Mouse (Mus musculus): ENCODE measurements around the gene Dclk2. TPM values are rescaled to one million over a fixed set of nuclear protein-coding genes. Genes with fewer than 3 reads are reported as not detected.

Dclk2 gene
- polyA plus RNA-seq, 1 experiment = 48.4 TPM

DNA sequence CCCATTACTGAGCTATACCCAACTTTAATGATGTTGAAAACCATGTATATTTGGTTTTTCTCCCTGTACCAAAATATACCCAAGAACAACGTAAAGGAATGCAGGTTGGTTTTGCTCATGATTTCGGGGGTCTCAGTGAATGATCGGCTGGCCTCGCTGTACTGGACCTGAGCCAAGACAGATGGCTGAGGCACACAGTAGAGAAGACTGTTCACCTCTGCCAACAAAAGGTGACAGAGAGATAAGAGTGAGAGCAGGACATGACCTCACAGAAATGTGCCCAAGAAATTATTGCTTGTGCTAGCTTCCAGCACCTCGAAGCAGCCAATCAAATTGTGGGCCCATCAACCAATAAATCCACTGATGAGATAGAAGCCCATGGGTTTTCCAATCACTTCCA, 22.3 kb downstream of the Dclk2 start:
- Histone ChIP-seq H3K4me1 (ENCODE audit: control insufficient read depth, insufficient read depth, low read length) (peaks cover 4% of the 10 kb centered on the region), H3K27ac (ENCODE audit: insufficient read depth, low read length) (no peak overlapping the region), H3K4me3 (ENCODE audit: insufficient read depth, low read length) (no peak overlapping the region)
- no peak for TF ChIP-seq POLR2A (IDR thresholded peaks at IDR 0.05; ENCODE audit: extremely low read depth, insufficient read depth, low read length)

- no peak for TF ChIP-seq CTCF (IDR thresholded peaks at IDR 0.05; ENCODE audit: extremely low read depth, insufficient read depth, low read length)
- TF ChIP-seq POLR2A (IDR thresholded peaks at IDR 0.05; ENCODE audit: extremely low read depth, insufficient read depth, low read length) = no peak
- H3K4me3 ChIP-seq (ENCODE audit: insufficient read depth, low read length) = no peak overlapping the region
- H3K4me1 ChIP-seq (ENCODE audit: control insufficient read depth, insufficient read depth, low read length) = peaks cover 4% of the 10 kb centered on the region
- no peak overlapping the region for H3K27ac ChIP-seq (ENCODE audit: insufficient read depth, low read length)
Measured at GRCm38 (mm10) chr3:86897551-86897950, 23.1 kb downstream of the Dclk2 start.

GRCm38 (mm10) chr3:86897066-86897465, 23.6 kb downstream of the Dclk2 start:
- peaks cover 4% of the 10 kb centered on the region for H3K4me1 ChIP-seq (ENCODE audit: control insufficient read depth, insufficient read depth, low read length)
- no peak overlapping the region for H3K27ac ChIP-seq (ENCODE audit: insufficient read depth, low read length)
- TF ChIP-seq CTCF (IDR thresholded peaks at IDR 0.05; ENCODE audit: extremely low read depth, insufficient read depth, low read length) = no peak
- TF ChIP-seq POLR2A (IDR thresholded peaks at IDR 0.05; ENCODE audit: extremely low read depth, insufficient read depth, low read length) = no peak
- H3K4me3 ChIP-seq (ENCODE audit: insufficient read depth, low read length) = no peak overlapping the region

GRCm38 (mm10) chr3:86894491-86894890, 26.2 kb downstream of the Dclk2 start:
- TF ChIP-seq CTCF (IDR thresholded peaks at IDR 0.05; ENCODE audit: extremely low read depth, insufficient read depth, low read length) (no peak), POLR2A (IDR thresholded peaks at IDR 0.05; ENCODE audit: extremely low read depth, insufficient read depth, low read length) (no peak)
- Histone ChIP-seq H3K4me3 (ENCODE audit: insufficient read depth, low read length) (no peak overlapping the region), H3K27ac (ENCODE audit: insufficient read depth, low read length) (no peak overlapping the region), H3K4me1 (ENCODE audit: control insufficient read depth, insufficient read depth, low read length) (peaks cover 11% of the 10 kb centered on the region)

GRCm38 (mm10) chr3:86887512-86887911, 33.1 kb downstream of the Dclk2 start:
- H3K4me1 ChIP-seq (ENCODE audit: control insufficient read depth, insufficient read depth, low read length) = peaks cover 8% of the 10 kb centered on the region; the same call in 1 of the 2 replicates
- H3K27ac ChIP-seq (ENCODE audit: insufficient read depth, low read length) = no peak overlapping the region
- H3K4me3 ChIP-seq (ENCODE audit: insufficient read depth, low read length) = no peak overlapping the region
- TF ChIP-seq CTCF (IDR thresholded peaks at IDR 0.05; ENCODE audit: extremely low read depth, insufficient read depth, low read length) = no peak
- TF ChIP-seq POLR2A (IDR thresholded peaks at IDR 0.05; ENCODE audit: extremely low read depth, insufficient read depth, low read length) = no peak

GRCm38 (mm10) chr3:86885180-86885579, 35.5 kb downstream of the Dclk2 start:
- Histone ChIP-seq H3K4me3 (ENCODE audit: insufficient read depth, low read length) (no peak overlapping the region), H3K4me1 (ENCODE audit: control insufficient read depth, insufficient read depth, low read length) (peaks cover 6% of the 10 kb centered on the region; the same call in 1 of the 2 replicates), H3K27ac (ENCODE audit: insufficient read depth, low read length) (no peak overlapping the region)
- TF ChIP-seq CTCF (IDR thresholded peaks at IDR 0.05; ENCODE audit: extremely low read depth, insufficient read depth, low read length) (no peak), POLR2A (IDR thresholded peaks at IDR 0.05; ENCODE audit: extremely low read depth, insufficient read depth, low read length) (no peak)

DNA sequence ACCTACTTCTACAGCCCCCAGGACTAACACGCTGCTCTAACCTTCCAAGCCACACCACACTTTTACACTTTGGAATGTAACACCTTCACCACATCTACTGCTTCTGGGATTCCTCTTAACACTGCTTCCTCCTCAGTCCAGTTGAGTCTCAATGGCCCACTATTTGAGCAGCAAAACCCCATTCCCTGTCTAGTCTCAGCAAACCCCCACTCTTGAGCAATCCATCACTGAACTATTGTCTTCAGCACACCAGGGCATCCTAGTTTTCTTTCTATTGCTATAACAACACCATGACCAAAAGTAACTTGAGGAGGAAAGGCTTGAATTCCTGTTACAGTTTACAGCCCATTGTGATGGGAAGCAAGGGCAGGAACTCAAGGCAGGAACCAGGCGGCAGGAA, 36.2 kb downstream of the Dclk2 start:
- Histone ChIP-seq H3K4me3 (ENCODE audit: insufficient read depth, low read length) (no peak overlapping the region), H3K4me1 (ENCODE audit: control insufficient read depth, insufficient read depth, low read length) (0 out of 2 replicates have a peak, but pooled peaks cover 2% of the 10 kb centered on the region), H3K27ac (ENCODE audit: insufficient read depth, low read length) (no peak overlapping the region)
- TF ChIP-seq POLR2A (IDR thresholded peaks at IDR 0.05; ENCODE audit: extremely low read depth, insufficient read depth, low read length) (no peak), CTCF (IDR thresholded peaks at IDR 0.05; ENCODE audit: extremely low read depth, insufficient read depth, low read length) (no peak)

DNA sequence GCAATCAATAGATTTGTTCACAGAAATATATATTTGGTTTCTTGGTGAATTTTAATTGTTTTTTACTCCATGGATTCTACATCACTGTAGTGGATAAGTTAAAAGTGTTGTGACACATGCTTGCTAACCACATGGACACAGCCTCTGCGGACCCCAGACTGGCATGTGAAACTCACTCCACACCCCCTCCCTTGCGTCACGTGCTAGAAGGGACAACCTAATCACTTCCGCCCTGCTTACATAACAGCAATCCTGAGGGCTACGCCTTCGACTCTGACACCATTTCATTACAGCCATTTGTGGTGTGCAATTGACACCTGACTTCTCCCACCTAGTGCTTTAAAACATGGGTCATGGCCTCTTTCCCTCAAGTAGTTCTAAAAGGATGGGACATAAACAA, 36.7 kb downstream of the Dclk2 start:
- Histone ChIP-seq H3K27ac (ENCODE audit: insufficient read depth, low read length) (no peak overlapping the region), H3K4me1 (ENCODE audit: control insufficient read depth, insufficient read depth, low read length) (0 out of 2 replicates have a peak, but pooled peaks cover 2% of the 10 kb centered on the region), H3K4me3 (ENCODE audit: insufficient read depth, low read length) (no peak overlapping the region)
- no peak for TF ChIP-seq POLR2A (IDR thresholded peaks at IDR 0.05; ENCODE audit: extremely low read depth, insufficient read depth, low read length)
- no peak for TF ChIP-seq CTCF (IDR thresholded peaks at IDR 0.05; ENCODE audit: extremely low read depth, insufficient read depth, low read length)

GRCm38 (mm10) chr3:86875912-86876311, 44.7 kb downstream of the Dclk2 start:
- Histone ChIP-seq H3K27ac (ENCODE audit: insufficient read depth, low read length) (no peak overlapping the region), H3K4me1 (ENCODE audit: control insufficient read depth, insufficient read depth, low read length) (peaks cover 5% of the 10 kb centered on the region), H3K4me3 (ENCODE audit: insufficient read depth, low read length) (no peak overlapping the region)
- no peak for TF ChIP-seq POLR2A (IDR thresholded peaks at IDR 0.05; ENCODE audit: extremely low read depth, insufficient read depth, low read length)
- no peak for TF ChIP-seq CTCF (IDR thresholded peaks at IDR 0.05; ENCODE audit: extremely low read depth, insufficient read depth, low read length)

- H3K27ac ChIP-seq (ENCODE audit: insufficient read depth, low read length) = no peak overlapping the region
- TF ChIP-seq POLR2A (IDR thresholded peaks at IDR 0.05; ENCODE audit: extremely low read depth, insufficient read depth, low read length) = no peak
- TF ChIP-seq CTCF (IDR thresholded peaks at IDR 0.05; ENCODE audit: extremely low read depth, insufficient read depth, low read length) = no peak
- peaks cover 13% of the 10 kb centered on the region for H3K4me1 ChIP-seq (ENCODE audit: control insufficient read depth, insufficient read depth, low read length)
- no peak overlapping the region for H3K4me3 ChIP-seq (ENCODE audit: insufficient read depth, low read length)
Measured at GRCm38 (mm10) chr3:86873092-86873600, 47.5 kb downstream of the Dclk2 start.

Data from cortical plate, adult 2 months (tissue).